ENCODE assay signal across 10 mouse cellular contexts in genomic region chr4:137751717-137752116, GRCm38 (mm10). TPM values are rescaled to one million over a fixed set of nuclear protein-coding genes. Genes with fewer than 3 reads are reported as not detected.
A peak's percentile ranks its signal among the peaks of the same experiment; 100 is the strongest.
DNase-seq lines count a peak whose midpoint lies in the region; ATAC-seq and TF ChIP-seq lines count a peak whose summit lies in the region.
"Had no signal": no experiment of that assay in that cellular context is flagged by ENCODE, and none has a peak within 500 bp of the region (broad histone marks: within the 10 kb centered on the region; RNA-seq: fewer than 3 reads in every experiment).

No protein-coding gene starts in this region.

- H3K9ac ChIP-seq in neural tube, embryonic 11.5 days (ENCODE audit: low read length) = no peak overlapping the region
- H3K9ac ChIP-seq in stomach, postnatal 0 days (ENCODE audit: low read length) = no peak overlapping the region

- 0 out of 2 replicates have a peak overlapping the region, but pooled peaks have one; percentile 8 for H3K27ac ChIP-seq in neural tube, embryonic 11.5 days (ENCODE audit: low read depth, low read length)
- H3K27ac ChIP-seq in limb, embryonic 10.5 days = peak overlapping the region; percentile 47; the same call in 1 of the 2 replicates
- H3K27ac ChIP-seq in stomach, postnatal 0 days (replicated peaks) = peak overlapping the region; percentile 30; the same call in 1 of the 2 replicates

- no peak overlapping the region for H3K4me2 ChIP-seq in neural tube, embryonic 11.5 days (ENCODE audit: low read depth)
- H3K4me2 ChIP-seq in stomach, postnatal 0 days (replicated peaks; ENCODE audit: low read depth) = no peak overlapping the region

- peak; percentile 71 to 77 for DNase-seq in adrenal gland, adult (ENCODE audit: inconsistent age in 2 of 2, low spot score in 1 of 2)
- no peak for DNase-seq in adrenal gland, adult 8-10 months
- no peak for DNase-seq in neural tube, embryonic 11.5 days (ENCODE audit: low spot score)
- no peak for DNase-seq in neural tube, embryonic 10.5 days (ENCODE audit: extremely low spot score, low spot score)
- no peak for DNase-seq in limb, embryonic 10.5 days (ENCODE audit: low spot score)
- no peak for DNase-seq in stomach, postnatal 0 days (ENCODE audit: low spot score)
- DNase-seq in left cerebral cortex, adult 11 months (ENCODE audit: low spot score) = no peak
- no peak for DNase-seq in layer of hippocampus, adult 18-20 months (ENCODE audit: low spot score in 2 of 2)
- DNase-seq: thymus, adult 18-20 months had no signal

- TF ChIP-seq EP300 in stomach, postnatal 0 days (optimal IDR thresholded peaks at IDR 0.05) = no peak

- H3K36me3 ChIP-seq in neural tube, embryonic 11.5 days (ENCODE audit: control insufficient read depth, insufficient read depth, low read length) = no peaks in the 10 kb centered on the region
- no peaks in the 10 kb centered on the region for H3K36me3 ChIP-seq in limb, embryonic 10.5 days
- no peaks in the 10 kb centered on the region for H3K36me3 ChIP-seq in stomach, postnatal 0 days (ENCODE audit: control insufficient read depth, insufficient read depth, low read length)

- WGBS in neural tube, embryonic 11.5 days = 92% methylated on average over 9 of the region's 9 CpGs
- WGBS in limb, embryonic 10.5 days = 80% methylated on average over 9 of the region's 9 CpGs
- WGBS in stomach, postnatal 0 days = 30% methylated on average over 9 of the region's 9 CpGs

- no peak overlapping the region for H3K4me3 ChIP-seq in neural tube, embryonic 11.5 days (ENCODE audit: low read depth, low read length)
- H3K4me3 ChIP-seq in limb, embryonic 10.5 days = no peak overlapping the region
- no peak overlapping the region for H3K4me3 ChIP-seq in stomach, postnatal 0 days (ENCODE audit: low read depth, low read length)

- TF ChIP-seq CTCF in stomach, postnatal 0 days (IDR thresholded peaks at IDR 0.05; ENCODE audit: low read depth) = no peak

- H3K4me1 ChIP-seq in neural tube, embryonic 11.5 days (ENCODE audit: control insufficient read depth, insufficient read depth, low read length) = no peaks in the 10 kb centered on the region
- H3K4me1 ChIP-seq in limb, embryonic 10.5 days = peaks cover 25% of the 10 kb centered on the region
- no peaks in the 10 kb centered on the region; the same call in 1 of the 2 replicates for H3K4me1 ChIP-seq in stomach, postnatal 0 days (replicated peaks; ENCODE audit: control insufficient read depth, insufficient read depth)

- no peak for ATAC-seq in neural tube, embryonic 11.5 days (ENCODE audit: insufficient read depth, low FRiP score, low TSS enrichment)
- no peak for ATAC-seq in stomach, postnatal 0 days (ENCODE audit: low FRiP score, low TSS enrichment)

- no peaks in the 10 kb centered on the region for H3K9me3 ChIP-seq in neural tube, embryonic 11.5 days (ENCODE audit: control insufficient read depth, low read length)
- H3K9me3 ChIP-seq in limb, embryonic 10.5 days (replicated peaks) = no peaks in the 10 kb centered on the region
- H3K9me3 ChIP-seq in stomach, postnatal 0 days (ENCODE audit: control insufficient read depth, low read length) = no peaks in the 10 kb centered on the region

- no peaks in the 10 kb centered on the region for H3K27me3 ChIP-seq in neural tube, embryonic 11.5 days (ENCODE audit: control insufficient read depth, insufficient read depth, low read length)
- H3K27me3 ChIP-seq in limb, embryonic 10.5 days (ENCODE audit: low read depth, poor library complexity, severe bottlenecking) = no peaks in the 10 kb centered on the region
- no peaks in the 10 kb centered on the region for H3K27me3 ChIP-seq in stomach, postnatal 0 days (ENCODE audit: control insufficient read depth, insufficient read depth, low read length)

RNA-seq across cellular contexts. Expression of gene Alpl, which starts 44.5 kb away (rescaled TPM):
- 100 to 1,000 TPM in 2 of 4 experiments, 1 to 10 TPM in 2; 5.0 to 180 (median 83.0) TPM for total RNA-seq in adrenal gland, adult 8-10 months (2022)
- polyA plus RNA-seq in neural tube, embryonic 11.5 days (2014; fragmentation: Nextera tagmentation; extraction: Ambion mirVana) = 8.2 and 12.3 TPM in 2 replicates
- 5.1 and 7.9 TPM in 2 replicates for polyA plus RNA-seq in limb, embryonic 10.5 days (2016; fragmentation: Nextera tagmentation; extraction: Ambion mirVana)
- 2.0 and 2.5 TPM in 2 replicates for polyA plus RNA-seq in stomach, postnatal 0 days (2015; fragmentation: Nextera tagmentation; extraction: Ambion mirVana)
- total RNA-seq in layer of hippocampus, adult 18-20 months (2021) = 1 to 10 TPM; 7.0 to 7.2 TPM
- total RNA-seq: hematopoietic stem cell, adult 5-6 weeks had no signal

Comparison
In these comparisons a context has a peak if more than half of its experiments do, and no peak if none do; other contexts are left out.
1. DNase-seq: peak in adrenal gland, adult (2 of 2); none in adrenal gland, adult 8-10 months (single experiment), neural tube, embryonic 11.5 days (single experiment), neural tube, embryonic 10.5 days (single experiment), limb, embryonic 10.5 days (single experiment), stomach, postnatal 0 days (single experiment), left cerebral cortex, adult 11 months (single experiment) and layer of hippocampus, adult 18-20 months (0 of 2).
2. Peak in every context shown above with its lines, with median percentiles within 50 percentile points of each other: H3K27ac ChIP-seq.